Mouse (Mus musculus): ENCODE measurements around the gene Paqr7. TPM values are rescaled to one million over a fixed set of nuclear protein-coding genes. Genes with fewer than 3 reads are reported as not detected.
A peak's percentile ranks its signal among the peaks of the same experiment; 100 is the strongest.

The Paqr7 gene
- polyA plus RNA-seq, 1 experiment from 2014 or later: 70.3 TPM

- no peak overlapping the region for H3K9ac ChIP-seq (ENCODE audit: low read depth, low read length)
- H3K4me3 ChIP-seq (ENCODE audit: low read depth, low read length): no peak overlapping the region
- H3K4me1 ChIP-seq (replicated peaks; ENCODE audit: control insufficient read depth, insufficient read depth, low read length): 0 out of 2 replicates have a peak, but pooled peaks cover 3% of the 10 kb centered on the region
- TF ChIP-seq CTCF (IDR thresholded peaks at IDR 0.05; ENCODE audit: low read depth): no peak
- no peaks in the 10 kb centered on the region for H3K9me3 ChIP-seq (ENCODE audit: control insufficient read depth)
- peaks cover 10% of the 10 kb centered on the region; the same call in 1 of the 2 replicates for H3K27me3 ChIP-seq (replicated peaks; ENCODE audit: control insufficient read depth, insufficient read depth, low read length)
- WGBS: 33% methylated on average over 34 of the region's 34 CpGs
- H3K4me2 ChIP-seq (replicated peaks; ENCODE audit: low read depth): no peak overlapping the region
- no peak overlapping the region for H3K27ac ChIP-seq (ENCODE audit: low read depth, low read length)
- ATAC-seq: no peak
- no peaks in the 10 kb centered on the region for H3K36me3 ChIP-seq (ENCODE audit: control insufficient read depth, insufficient read depth)
Observed at GRCm38 (mm10) chr4:134453619-134454400, 42.7 kb upstream of the Paqr7 start.

- Histone ChIP-seq H3K4me2 (replicated peaks; ENCODE audit: low read depth) (peak overlapping the region; percentile 21; the same call in 1 of the 2 replicates), H3K4me3 (ENCODE audit: low read depth, low read length) (no peak overlapping the region), H3K27ac (ENCODE audit: low read depth, low read length) (no peak overlapping the region), H3K4me1 (replicated peaks; ENCODE audit: control insufficient read depth, insufficient read depth, low read length) (0 out of 2 replicates have a peak, but pooled peaks cover 3% of the 10 kb centered on the region), H3K9ac (ENCODE audit: low read depth, low read length) (no peak overlapping the region), H3K36me3 (ENCODE audit: control insufficient read depth, insufficient read depth) (no peaks in the 10 kb centered on the region), H3K27me3 (replicated peaks; ENCODE audit: control insufficient read depth, insufficient read depth, low read length) (peaks cover 10% of the 10 kb centered on the region; the same call in 1 of the 2 replicates), H3K9me3 (ENCODE audit: control insufficient read depth) (no peaks in the 10 kb centered on the region)
- 37% methylated on average over 6 of the region's 6 CpGs for WGBS
- TF ChIP-seq CTCF (IDR thresholded peaks at IDR 0.05; ENCODE audit: low read depth): no peak
- peak; percentile 31; the same call in 1 of the 2 replicates for ATAC-seq
Observed at GRCm38 (mm10) chr4:134455310-134455709, 41.2 kb upstream of the Paqr7 start.

DNA sequence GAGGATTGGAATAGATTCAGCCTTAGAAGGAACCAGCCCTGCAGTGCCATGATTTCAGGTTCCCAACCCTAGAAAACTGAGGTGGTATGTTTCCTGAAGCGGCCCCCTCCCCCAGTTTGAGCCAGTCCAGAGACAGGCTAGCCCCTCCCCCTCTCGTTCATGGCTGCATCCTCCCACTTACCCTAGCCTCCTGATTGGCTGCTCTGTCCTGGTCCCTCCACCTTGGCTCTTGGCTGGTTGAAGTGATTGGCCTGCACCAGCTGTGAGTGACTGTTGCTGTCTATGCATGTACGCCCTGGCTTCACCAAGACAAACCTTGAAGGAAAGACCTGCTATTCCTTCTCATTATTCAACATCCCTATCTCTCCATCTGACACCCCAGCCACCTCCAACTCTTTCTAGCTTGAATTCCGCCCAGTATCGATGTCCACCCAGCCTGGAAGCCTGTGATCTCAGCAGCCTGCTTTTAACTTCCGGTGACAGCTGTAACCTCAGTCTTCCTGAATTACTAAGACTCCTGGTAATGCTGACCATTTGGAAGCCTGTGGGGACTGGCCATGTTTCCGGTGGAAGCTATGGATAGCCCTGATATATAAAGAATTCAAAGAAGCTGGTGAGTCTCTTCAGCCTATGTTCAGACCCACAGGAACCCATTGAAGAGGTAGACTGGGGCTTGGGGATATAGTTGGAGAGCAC is 39.2 kb upstream of the Paqr7 start:
- 0 out of 2 replicates have a peak, but pooled peaks cover 2% of the 10 kb centered on the region for H3K4me1 ChIP-seq (replicated peaks; ENCODE audit: control insufficient read depth, insufficient read depth, low read length)
- no peak overlapping the region for H3K27ac ChIP-seq (ENCODE audit: low read depth, low read length)
- H3K9ac ChIP-seq (ENCODE audit: low read depth, low read length): no peak overlapping the region
- no peaks in the 10 kb centered on the region for H3K36me3 ChIP-seq (ENCODE audit: control insufficient read depth, insufficient read depth)
- H3K4me2 ChIP-seq (replicated peaks; ENCODE audit: low read depth): no peak overlapping the region
- peaks cover 10% of the 10 kb centered on the region; the same call in 1 of the 2 replicates for H3K27me3 ChIP-seq (replicated peaks; ENCODE audit: control insufficient read depth, insufficient read depth, low read length)
- ATAC-seq: no peak
- no peak for TF ChIP-seq CTCF (IDR thresholded peaks at IDR 0.05; ENCODE audit: low read depth)
- WGBS: 55% methylated on average over 7 of the region's 7 CpGs
- H3K9me3 ChIP-seq (ENCODE audit: control insufficient read depth): no peaks in the 10 kb centered on the region
- no peak overlapping the region for H3K4me3 ChIP-seq (ENCODE audit: low read depth, low read length)

- no peaks in the 10 kb centered on the region for H3K36me3 ChIP-seq (ENCODE audit: control insufficient read depth, insufficient read depth)
- peaks cover 4% of the 10 kb centered on the region; the same call in 1 of the 2 replicates for H3K27me3 ChIP-seq (replicated peaks; ENCODE audit: control insufficient read depth, insufficient read depth, low read length)
- H3K4me1 ChIP-seq (replicated peaks; ENCODE audit: control insufficient read depth, insufficient read depth, low read length): no peaks in the 10 kb centered on the region
- H3K9ac ChIP-seq (ENCODE audit: low read depth, low read length): no peak overlapping the region
- H3K4me3 ChIP-seq (ENCODE audit: low read depth, low read length): no peak overlapping the region
- no peaks in the 10 kb centered on the region for H3K9me3 ChIP-seq (ENCODE audit: control insufficient read depth)
- WGBS: 83% methylated on average over 5 of the region's 5 CpGs
- no peak for ATAC-seq
- no peak for TF ChIP-seq CTCF (IDR thresholded peaks at IDR 0.05; ENCODE audit: low read depth)
- no peak overlapping the region for H3K27ac ChIP-seq (ENCODE audit: low read depth, low read length)
- H3K4me2 ChIP-seq (replicated peaks; ENCODE audit: low read depth): no peak overlapping the region
Observed at GRCm38 (mm10) chr4:134458856-134459255, 37.6 kb upstream of the Paqr7 start.

DNA sequence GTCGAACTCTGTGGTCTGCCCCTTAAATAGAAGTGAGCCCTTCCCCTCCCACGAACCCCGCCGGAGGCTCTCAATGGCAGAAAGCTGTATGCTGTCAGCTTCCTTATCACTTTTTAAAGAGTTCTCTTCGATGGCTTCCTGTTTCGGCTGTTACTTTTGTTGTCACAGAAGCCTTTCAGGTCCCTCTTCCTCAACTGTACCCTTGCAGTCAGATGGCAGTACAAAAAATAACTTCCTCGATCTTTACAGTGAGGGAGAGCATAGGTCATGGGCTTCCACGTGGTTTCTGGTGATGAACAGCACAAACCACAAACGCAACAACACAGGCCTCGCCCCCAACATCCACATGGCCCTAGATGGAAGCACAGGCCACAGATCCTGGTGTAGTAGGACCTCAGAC is 36.2 kb upstream of the Paqr7 start:
- Histone ChIP-seq H3K9ac (ENCODE audit: low read depth, low read length) (no peak overlapping the region), H3K9me3 (ENCODE audit: control insufficient read depth) (no peaks in the 10 kb centered on the region), H3K27me3 (replicated peaks; ENCODE audit: control insufficient read depth, insufficient read depth, low read length) (no peaks in the 10 kb centered on the region), H3K36me3 (ENCODE audit: control insufficient read depth, insufficient read depth) (no peaks in the 10 kb centered on the region), H3K27ac (ENCODE audit: low read depth, low read length) (no peak overlapping the region), H3K4me2 (replicated peaks; ENCODE audit: low read depth) (no peak overlapping the region), H3K4me3 (ENCODE audit: low read depth, low read length) (no peak overlapping the region), H3K4me1 (replicated peaks; ENCODE audit: control insufficient read depth, insufficient read depth, low read length) (no peaks in the 10 kb centered on the region)
- 72% methylated on average over 10 of the region's 10 CpGs for WGBS
- no peak for ATAC-seq
- no peak for TF ChIP-seq CTCF (IDR thresholded peaks at IDR 0.05; ENCODE audit: low read depth)

GRCm38 (mm10) chr4:134461252-134461651 is 35.2 kb upstream of the Paqr7 start:
- no peak for TF ChIP-seq CTCF (IDR thresholded peaks at IDR 0.05; ENCODE audit: low read depth)
- H3K9ac ChIP-seq (ENCODE audit: low read depth, low read length): no peak overlapping the region
- no peak overlapping the region for H3K27ac ChIP-seq (ENCODE audit: low read depth, low read length)

More at GRCm38 (mm10) chr4:134461252-134461651, 35.2 kb upstream of the Paqr7 start:
- ATAC-seq: no peak
- Histone ChIP-seq H3K27me3 (replicated peaks; ENCODE audit: control insufficient read depth, insufficient read depth, low read length) (no peaks in the 10 kb centered on the region), H3K36me3 (ENCODE audit: control insufficient read depth, insufficient read depth) (no peaks in the 10 kb centered on the region), H3K4me2 (replicated peaks; ENCODE audit: low read depth) (no peak overlapping the region), H3K9me3 (ENCODE audit: control insufficient read depth) (no peaks in the 10 kb centered on the region), H3K4me1 (replicated peaks; ENCODE audit: control insufficient read depth, insufficient read depth, low read length) (no peaks in the 10 kb centered on the region), H3K4me3 (ENCODE audit: low read depth, low read length) (no peak overlapping the region)
- WGBS: 68% methylated on average over 5 of the region's 5 CpGs

All from intestine, postnatal 0 days (tissue).